Mouse (Mus musculus): ENCODE measurements around the gene R3hdm2.

The R3hdm2 gene

DNA sequence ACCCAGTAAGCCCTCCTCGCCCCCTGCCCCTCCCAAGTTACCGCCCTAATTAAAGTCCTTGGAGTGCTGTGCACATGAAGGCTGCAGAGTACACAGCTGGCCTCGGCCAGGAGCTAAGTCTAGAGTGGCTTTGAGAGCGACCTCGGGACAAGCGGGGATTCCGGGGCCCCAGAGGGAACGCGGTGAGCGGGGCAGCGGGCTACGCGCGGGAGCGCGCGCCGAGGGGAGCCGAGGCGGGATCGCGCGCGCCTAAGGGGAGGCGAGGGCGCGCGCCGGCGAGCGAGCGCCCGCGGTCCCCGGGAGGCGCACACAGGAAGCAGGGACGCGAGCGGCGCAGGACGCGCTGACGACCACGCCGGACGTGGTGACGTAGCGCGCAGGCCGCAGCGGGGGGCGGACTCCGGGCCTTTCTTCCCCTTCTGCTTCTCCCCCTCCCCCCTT, at the start of gene R3hdm2:
Gene R3hdm2, plus strand, starts transcription at position 77 of the 441 bp plus-strand sequence.
- DNase-seq (ENCODE audit: low spot score), result peak; percentile 93

DNA sequence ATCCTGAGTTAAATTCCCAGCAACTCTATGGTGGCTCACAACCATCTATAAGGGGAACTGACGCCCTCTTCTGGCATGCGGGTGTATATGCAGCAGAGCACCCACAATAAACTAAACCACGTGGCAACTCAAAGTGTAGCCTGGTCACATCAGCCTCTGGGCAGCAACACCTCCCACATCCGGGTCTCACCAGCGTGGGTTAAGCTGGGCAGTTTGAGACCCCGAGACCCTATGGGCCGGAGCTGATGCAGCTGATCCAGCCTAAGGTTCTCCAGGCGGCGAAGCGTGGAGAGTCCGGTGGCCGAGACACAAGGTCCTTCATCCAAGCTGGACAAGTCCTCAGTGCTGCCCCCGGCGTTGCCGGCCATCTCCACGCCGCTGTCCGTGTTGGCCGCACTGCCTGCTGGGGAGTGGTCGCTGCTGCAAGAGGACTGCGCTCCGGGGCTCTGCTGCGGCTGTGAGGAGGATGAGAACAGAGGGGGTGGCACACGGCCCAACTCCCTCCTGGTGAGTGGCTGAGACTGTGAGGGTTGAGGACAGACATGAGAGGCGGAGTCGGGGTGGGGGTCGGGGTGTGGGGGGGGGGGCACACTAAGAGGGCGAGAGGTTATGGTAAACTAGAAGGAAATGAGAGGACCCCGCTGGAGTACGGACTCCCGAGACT, 47.8 kb upstream of the R3hdm2 start:
- DNase-seq (ENCODE audit: low spot score), result no peak

DNA sequence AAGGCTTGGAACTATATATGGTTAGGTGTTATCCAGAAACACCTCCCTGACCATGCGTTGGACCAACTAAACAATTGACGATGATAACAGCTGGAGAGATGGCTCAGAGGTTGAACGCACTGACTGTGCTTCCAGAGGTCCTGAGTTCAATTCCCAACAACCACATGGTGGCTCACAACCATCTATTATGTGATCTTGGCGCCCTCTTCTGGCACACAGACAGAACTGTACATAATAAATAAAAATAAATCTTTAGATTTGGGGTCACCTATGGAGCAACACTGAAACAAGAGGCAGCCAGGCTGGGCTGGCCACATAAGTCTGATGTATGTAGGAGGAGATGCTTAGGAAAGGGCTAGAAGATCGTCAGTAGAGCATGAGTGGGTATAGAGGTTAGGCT, 47.0 kb upstream of the R3hdm2 start:
- DNase-seq (ENCODE audit: low spot score), result no peak

DNA sequence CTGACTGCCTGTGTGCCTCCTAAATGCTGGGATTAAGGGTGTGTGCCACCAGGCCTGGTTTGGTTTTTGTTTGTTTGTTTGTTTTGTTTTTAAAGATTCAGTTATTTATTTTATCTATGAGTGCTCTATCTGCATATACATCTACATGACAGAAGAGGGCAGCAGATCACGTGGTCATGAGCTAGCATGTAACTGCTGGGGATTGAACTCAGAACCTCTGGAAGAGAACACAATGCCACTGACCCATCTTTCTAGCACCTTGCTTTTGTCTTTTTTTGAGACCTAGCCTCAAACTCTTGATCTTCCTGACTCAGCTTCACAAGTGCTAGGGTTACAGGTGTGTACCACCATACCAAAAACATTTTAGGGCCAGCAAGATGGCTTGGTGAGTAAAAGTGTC, 44.9 kb upstream of the R3hdm2 start:
- no peak for DNase-seq (ENCODE audit: low spot score)

DNA sequence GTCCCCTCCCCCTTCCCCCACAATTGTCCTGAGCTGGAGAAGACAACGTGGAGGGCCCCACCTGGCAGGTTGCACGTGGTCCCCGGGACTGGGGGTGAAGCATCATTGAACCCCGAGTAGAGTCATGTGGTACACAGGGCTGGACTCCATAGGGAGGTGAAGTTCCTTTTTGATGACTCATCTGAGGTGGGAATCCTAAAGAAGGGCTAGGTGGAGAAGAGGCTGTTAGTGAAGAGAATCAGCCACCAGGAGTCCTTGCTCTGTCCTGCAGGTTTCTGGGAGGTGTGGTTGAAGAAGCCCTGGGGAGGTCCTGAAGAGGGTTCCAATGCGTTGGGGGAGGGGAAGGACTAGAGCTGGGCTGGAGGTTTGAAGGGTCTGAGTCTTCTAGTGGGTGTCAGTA, 43.2 kb upstream of the R3hdm2 start:
- DNase-seq (ENCODE audit: low spot score), result no peak

DNA sequence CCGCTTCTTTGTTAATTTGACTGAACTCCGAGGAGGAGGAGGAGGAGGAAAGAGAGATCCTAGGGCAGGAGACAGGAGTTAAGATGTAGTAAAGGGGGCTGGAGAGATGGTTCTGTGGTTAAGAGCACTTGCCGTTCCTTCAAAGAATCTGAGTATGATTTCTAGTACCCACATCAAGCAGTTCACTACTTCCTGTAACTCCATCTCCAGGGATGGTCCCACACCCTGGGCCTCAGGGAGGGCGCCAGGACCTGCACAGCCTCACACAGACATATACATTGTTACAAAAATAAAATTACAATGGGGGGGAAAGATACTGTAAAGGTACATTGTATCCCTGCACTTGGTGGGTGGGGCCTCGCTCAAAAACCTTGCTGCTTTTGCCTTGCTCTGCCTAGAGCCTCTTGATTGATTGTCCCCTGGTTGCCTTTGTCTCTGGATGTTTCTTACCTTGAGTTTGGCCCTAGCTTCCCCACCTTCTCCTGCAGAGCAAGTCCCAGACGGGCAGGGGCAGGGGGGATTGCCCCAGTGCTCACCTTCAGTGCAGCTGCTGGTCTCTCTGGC, 42.5 kb upstream of the R3hdm2 start:
- DNase-seq (ENCODE audit: low spot score), result no peak

DNA sequence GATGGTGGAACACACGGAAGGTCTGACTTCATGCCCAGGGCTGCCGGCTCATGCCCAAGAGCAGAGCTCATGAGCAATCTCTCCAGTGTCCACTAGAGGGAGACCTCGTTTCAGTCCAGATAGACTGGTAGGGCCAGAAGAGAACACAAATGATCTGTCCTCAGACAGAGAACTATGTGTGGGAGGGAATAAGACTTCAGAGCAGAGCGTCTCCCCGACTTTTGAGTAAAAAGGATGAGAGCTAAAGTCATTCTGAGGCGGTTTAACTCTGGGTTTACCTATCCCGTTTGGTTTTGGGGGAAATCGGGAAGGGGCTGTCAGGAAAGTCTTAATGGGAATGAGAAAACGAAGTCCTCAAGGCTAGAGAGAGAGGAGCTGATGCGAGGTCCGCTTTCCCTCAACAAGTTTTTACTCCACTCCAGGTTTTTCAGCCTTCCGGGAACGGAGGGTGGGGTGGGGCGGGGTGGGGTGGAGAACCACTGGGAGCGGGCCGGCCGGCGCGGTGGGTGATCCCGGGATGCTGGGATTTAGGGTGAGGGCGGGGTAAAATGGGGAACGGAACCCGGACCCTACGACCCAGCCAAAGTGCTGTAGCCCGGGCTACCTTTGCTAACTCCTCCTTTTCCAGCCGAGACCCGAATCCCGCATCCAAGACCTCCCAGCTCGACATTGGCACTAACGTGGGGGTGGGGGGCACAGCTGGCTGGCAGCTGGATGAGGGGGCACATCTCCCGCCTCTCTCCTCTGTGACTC, 41.0 kb upstream of the R3hdm2 start:
- peak; percentile 90 for DNase-seq (ENCODE audit: low spot score)

DNA sequence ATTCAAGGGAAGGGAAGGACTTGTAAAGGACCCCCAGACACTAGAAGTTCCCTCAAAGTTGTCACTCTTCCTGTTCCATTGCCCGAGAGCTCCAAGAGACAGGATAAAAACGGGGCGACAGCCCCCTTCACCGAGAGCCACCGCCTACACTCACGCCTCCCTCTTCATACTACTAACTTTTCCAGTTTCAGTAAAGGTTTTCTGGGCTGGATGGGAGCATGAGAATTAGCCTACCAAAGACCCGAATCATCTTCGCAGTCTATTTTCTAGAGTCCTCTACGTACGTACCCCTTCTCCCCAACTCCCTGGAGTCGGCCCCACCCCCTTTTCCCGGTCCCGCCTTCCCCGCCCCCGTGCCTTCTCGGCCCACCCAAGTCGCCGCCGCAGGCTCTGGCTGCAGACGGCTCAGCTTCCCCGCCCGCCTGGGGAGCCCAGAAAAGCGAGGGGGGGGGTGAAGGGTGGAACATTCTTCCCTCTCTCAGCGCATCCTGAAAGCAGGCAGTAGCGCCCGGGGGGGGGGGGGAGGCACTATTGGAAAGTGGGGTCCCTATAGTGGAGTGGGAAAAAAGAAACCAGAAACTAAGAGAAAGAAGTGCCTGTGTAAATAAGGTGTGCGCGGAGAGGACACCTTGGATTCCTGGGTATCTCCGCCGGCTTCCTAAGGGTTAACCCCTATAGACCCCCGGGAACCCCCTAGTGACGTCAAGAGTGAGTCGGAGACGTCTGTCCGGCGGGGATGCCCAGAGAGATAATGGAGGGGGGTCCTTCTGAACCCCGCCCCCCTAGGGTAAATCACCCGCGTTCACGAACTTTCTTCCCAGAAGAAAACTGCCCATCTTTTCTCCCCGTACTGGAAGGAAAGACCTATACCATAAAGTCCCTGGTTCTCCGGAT, 40.2 kb upstream of the R3hdm2 start:
- DNase-seq (ENCODE audit: low spot score), result peak; percentile 64

DNA sequence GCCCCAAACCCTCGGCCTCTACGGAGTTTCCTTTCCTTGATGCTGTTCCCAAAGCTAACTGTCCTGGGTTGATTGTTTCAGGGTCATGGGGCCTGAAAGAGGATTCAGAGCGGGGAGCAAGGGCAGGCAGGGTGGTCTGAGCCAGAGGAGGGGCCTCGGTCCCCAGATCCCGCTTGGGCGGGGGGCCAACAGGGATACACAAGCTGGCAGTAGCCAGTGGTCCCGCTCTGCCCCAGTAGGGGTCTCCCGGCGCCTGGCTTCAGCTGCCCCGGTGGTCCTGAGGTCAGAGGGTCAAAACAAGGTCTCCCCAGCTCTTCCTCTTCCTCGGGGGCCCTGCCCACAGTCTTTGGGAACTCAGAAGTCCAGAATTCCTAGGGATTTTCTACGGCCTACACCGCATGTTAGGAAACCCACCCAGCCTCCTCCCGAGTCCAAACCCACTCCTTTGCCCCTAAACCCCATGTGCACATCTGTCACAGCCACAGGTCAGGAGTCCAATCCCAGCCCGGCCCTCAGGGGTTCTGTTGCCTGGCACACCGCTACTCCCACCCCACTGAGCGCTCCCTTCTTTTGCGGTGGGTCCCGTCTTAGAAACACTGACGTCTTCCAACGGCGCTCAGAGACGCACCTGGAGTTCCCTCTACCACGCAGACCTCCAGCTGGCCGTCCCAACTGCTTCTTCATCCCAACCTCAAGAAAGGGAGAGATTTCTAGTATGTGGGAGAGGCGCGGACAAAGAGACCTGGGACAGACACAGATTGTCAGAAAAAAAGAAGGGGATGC, 39.4 kb upstream of the R3hdm2 start:
- no peak for DNase-seq (ENCODE audit: low spot score)

DNA sequence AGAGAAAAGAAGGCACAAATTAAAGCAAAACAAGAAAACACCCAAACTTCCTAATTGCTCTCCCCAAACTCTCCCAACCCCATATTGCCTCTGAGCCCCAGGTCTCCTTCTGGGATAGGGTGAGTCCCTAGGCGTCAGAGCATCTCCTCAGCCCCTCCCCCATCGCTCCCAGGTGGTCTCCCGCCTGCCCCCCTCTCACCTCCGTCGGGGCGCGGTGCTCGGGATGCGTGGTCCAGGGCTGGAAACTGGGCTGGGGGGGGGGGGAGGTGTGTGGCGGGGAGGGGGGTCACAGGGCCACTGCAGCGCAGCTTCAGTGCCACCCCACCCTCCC, 38.8 kb upstream of the R3hdm2 start:
- no peak for DNase-seq (ENCODE audit: low spot score)

DNA sequence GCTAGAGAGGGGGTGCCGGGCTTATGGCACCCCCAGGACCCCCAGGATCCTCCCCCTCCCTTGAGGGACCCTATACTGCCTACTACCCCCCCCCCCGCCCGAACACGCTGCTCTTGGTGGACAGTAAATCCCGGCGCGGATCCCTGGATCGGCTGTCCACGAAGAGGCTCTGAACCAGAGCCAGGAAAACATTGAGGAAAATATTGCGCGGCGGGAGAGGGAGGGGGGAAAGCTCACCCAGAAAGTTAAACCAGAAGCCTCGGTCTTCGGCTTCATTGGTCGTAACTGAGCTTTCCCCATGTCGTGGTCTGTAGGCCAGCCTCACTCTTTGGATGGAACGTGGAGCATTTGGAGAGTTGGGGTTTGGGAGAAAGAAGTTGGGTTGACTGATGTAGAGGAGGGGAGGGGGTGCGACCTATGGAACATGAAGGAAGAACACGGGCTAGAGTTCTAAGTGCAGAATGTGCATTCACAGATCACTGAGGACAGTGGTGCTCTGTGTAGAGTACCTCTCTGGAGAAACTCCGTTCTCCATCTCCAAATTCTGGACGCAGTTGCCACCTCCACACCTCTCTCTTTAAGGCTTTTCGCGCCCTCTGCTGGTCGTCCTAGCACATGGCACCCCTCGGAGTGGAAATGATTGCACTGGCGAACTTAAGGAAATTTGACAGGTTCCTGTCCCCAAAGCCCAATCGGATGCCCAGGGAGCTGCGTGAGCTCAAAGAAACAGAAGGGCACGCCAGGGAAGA, 38.1 kb upstream of the R3hdm2 start, which contains the start of gene Gli1:
Gene Gli1, minus strand, starts transcription at position 84 of the 749 bp plus-strand sequence.
- peak; percentile 87 for DNase-seq (ENCODE audit: low spot score)

DNA sequence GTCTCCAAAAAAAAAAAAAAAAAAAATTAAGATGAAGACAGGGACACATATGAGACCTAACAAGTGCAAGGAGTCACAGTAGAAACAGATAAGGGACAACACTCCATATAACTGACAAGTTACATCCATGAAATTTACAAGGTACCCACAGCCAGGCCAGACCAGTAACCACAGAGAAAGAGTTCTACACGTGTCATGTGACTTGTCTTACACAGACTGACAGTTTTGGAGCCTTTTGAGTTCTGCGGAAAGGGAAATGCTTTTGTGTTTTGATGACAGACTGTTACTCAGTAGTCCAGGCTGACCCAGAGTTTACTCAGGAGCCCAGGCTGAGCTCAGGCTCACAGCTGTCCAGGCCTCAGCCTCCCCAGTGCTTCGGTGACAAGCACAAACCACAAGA, 37.1 kb upstream of the R3hdm2 start:
- DNase-seq (ENCODE audit: low spot score), result no peak

DNA sequence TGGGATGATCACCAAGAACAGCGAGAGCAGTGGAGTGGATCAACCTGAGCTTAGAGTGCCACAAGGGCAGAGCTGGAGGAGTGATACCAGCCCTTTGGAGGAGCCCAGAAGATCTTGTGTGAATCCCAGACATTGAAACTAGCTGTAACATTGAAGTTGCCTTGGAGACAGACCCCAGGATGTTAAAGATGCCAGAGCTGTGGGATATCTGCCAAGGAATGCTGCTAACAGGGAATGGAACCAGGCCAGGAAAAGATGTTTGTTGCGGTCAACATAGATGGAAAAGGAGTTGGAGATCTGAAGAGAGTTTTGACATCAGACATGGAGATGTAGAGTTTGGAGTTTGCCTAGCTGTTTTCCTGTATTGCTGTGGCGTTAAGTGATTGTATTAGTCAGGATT, 34.0 kb upstream of the R3hdm2 start:
- DNase-seq (ENCODE audit: low spot score), result no peak

DNA sequence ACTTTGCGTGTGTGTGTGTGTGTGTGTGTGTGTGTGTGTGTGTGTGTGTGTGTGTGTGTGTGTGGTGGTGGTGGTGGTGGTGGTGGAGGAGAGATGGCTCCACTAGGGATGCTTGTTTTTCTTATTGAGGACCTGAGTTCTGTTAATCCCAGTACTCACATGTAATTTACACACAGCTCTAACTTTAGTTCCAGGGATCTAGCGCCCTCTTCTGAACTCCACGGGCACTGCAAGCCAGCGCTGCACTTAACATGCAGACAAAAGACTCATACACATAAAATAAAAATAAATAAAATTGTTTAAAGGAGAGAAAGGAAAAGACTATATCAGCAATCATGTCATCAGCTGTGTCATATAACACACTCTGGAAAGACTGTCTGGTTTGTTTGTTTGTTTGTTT, 31.2 kb upstream of the R3hdm2 start:
- DNase-seq (ENCODE audit: low spot score), result no peak

DNA sequence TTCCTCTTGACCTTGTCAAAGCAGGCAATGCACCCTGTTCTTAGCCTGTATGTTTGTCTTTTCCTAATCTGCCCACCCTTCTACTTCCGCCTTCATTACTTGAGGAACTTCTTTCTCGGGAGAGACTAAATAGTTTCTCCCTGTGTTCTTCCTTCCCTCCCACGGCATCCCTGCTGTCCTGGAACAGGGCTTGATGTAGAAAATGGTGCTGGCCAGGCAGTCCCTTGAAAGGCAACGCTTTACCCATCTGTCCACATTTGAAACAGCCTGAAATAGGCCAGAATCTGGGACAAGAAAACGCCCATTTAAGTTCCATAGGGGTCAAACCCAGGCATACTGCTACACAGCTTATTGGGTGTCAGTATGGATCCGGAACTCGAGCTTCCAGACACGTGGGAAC, 30.3 kb upstream of the R3hdm2 start:
- DNase-seq (ENCODE audit: low spot score), result no peak

DNA sequence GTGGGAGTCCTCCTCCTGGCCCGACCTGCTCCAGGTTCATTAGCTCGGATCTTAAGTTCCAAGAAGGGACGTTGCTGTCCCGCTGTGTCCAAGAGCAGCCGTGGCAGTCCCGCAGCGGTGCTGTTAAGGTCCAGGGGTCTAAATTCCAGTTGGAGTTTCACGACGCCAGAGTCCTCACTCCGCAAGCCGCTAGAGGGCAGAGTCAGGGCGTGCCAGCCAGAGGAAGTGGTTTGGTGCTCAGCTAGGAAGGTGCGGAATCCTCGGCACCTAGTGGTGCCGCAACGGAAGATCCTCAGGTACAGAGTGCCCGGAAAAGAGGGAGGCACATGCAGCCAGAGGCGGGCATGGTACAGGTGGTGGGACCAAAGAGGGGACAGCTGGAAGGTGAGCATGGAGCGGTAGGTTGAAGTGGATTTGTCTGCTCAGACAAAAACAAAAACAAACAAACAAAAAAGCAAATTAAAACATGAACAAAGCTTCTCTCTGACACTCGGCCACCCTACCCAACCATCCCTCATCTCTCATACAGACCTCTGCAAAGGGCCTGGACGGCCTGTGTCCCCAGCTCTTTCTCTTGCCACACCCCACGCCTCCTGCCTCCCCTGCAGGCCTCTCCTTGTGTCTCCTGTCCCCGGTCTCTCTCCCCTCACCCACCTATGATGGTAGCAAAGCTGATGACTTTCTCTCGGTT, 29.4 kb upstream of the R3hdm2 start:
- peak; percentile 71 for DNase-seq (ENCODE audit: low spot score)

DNA sequence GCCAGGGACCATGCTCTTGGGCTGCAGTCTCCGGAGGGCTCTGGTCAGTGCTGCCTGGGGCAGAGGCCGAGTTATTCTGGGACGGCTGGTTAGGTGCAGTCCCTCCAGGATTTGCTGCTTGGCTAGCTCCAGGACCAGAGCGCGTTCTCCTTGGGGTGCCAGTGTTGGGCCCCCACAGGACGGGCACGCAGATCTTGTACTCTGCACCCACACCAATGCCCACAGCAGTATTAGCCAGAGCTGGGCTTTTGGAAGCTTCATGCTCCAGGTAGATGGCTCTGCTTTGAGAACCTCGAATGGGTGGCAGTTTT, 28.9 kb upstream of the R3hdm2 start:
- DNase-seq (ENCODE audit: low spot score), result no peak

DNA sequence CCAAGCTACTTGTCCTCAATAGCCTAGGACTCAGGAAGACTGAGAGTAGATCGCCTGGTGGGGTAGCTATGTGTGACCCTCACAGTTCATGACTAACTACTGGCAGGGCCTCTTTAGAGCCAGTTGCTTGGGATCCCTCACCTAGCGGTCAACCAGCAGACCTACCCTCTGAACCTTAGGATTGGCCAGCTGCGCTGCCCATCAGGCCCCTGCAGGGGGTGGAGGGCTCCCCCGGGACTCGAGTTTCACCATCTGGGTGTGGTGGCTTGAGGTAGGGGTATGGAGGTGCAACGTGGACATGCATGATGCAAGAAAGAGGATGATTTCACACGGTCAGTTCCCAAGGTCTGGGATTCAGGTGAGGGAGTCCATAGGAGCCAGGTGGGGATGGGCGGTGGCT, 28.4 kb upstream of the R3hdm2 start:
- no peak for DNase-seq (ENCODE audit: low spot score)

DNA sequence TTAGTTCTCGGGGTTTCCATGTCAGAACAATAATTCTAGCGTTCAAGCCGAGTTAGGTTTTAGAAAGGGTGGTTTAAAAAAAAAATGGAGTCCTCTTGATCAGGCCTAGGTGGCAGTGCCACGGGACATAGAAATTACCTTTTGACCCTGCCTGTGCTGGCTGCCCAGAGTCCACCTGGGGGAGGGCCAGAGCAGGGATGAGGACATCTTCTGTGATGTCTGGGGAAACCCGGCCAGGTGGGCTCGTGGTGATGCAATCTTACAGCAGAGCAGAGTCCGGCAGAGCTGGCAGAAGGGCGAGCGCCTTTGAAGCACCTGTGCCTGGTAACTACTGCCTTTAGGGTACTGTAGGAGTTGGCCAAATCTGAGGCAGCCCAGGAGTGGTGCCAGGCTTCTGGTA, 27.9 kb upstream of the R3hdm2 start:
- no peak for DNase-seq (ENCODE audit: low spot score)

DNA sequence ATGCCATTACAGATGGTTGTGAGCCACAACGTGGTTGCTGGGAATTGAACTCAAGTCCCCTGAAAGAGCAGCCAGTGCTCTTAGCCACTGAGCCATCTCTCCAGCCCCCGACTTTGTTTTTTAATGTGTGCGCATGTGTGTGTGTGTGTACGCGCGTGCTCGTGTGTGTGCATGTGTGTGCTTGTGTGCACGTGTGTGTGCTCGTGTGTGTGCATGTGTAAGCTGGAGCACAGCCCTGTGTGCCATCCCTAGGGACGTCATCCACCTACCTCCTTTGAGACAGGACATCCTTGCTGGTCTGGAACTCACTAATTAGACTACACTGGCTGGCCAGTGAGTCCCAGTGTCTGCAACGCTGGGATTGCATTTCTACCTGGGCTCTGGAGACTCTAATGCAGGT, 27.4 kb upstream of the R3hdm2 start:
- DNase-seq (ENCODE audit: low spot score), result no peak
